Mouse (Mus musculus) CH12F3 (cell line): ENCODE measurements around the gene Htr6.

Experiments
- in situ Hi-C: fragments of 300-500 bp; cut with MboI; formaldehyde crosslinking; loops from 2 replicates; pipeline ENCODE4 v1.14.3; 2020; ENCODE audit warnings: low sequenced_read_pairs

Htr6 gene

GRCm38 (mm10) chr4:139013281-139013680 is 62.1 kb downstream of the Htr6 start:
- in situ Hi-C loops, result loop anchor here (25.0 kb wide), 1 partner anchor 276 kb away; the partner anchor contains the start of gene Ubxn10

- in situ Hi-C loops, result loop anchor here (25.0 kb wide), 1 partner anchor 274 kb away; the partner anchor contains the start of gene Ubxn10
Observed at GRCm38 (mm10) chr4:139011201-139011702, 64.1 kb downstream of the Htr6 start.
